Mouse (Mus musculus): Measurements from ENCODE around the gene Lingo3. TPM values are rescaled to one million over a fixed set of nuclear protein-coding genes. Genes with fewer than 3 reads are reported as not detected.

Gene Lingo3
- polyA plus RNA-seq, 1 experiment, result not detected

DNA sequence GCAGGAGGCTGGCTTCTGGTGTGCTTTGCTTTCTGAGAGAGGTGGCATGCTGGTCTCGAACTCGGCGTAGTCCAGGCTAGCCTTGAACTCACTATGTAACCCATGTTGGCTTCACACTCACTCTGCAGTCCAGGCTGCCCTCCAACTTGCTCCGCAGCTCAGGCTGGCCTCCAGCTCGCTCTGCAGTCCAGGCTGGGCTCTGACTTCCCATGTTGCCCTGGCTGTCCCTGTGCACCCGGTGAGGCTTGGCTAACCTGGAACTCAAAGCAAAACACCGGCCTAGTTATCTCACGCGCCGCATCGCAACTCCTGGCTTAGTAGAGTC is 11.9 kb upstream of the Lingo3 start:
- no peak for TF ChIP-seq GATA1 (IDR thresholded peaks at IDR 0.05; ENCODE audit: low read length)

DNA sequence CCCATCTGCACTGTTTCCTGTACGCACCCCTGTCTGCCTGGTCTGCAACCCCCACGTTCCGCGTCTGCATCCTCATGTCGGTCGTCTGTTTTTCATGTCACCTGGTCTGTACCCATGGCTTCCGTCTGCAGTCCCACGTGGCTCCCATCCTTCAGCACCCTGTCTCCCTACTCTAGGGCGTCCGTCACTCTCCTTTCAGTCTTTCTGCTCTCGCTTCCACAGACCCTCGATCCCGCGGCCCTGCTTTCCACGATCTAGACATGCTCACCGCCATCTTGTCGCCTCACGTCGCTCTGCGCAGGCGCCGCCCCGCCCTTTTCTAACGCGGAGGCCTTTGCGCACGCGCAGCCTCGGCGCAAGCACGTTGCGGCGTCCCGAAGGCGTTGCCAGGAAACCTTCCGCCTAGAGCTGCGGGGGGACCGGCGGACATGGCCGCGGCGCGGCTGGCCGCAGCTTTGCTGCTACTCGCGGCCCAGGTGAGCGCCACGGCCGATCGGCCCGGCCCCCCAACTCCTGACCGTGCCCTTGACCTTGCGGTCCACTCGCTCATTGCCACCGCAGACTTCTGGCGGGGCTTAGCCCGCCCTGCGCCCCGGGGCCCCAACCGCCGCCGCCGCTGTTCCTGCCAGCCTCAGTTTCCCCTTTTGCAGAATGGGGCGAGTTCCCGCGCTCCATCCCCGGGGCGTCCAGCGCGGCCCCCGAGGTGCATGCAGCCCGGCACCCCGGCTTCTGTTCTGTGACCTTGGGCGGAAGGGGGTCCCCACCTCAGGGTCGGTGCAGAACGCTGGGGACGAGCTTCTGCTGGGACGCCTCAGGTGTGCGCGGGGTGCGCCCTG is 11.3 kb upstream of the Lingo3 start, which contains the start of the genes Lsm7 and Sppl2b:
Gene Lsm7 (minus strand): TSS at position 297 of the 836 bp plus-strand sequence.
Gene Sppl2b (plus strand): TSS at position 363 of the 836 bp plus-strand sequence.
- no peak for TF ChIP-seq GATA1 (IDR thresholded peaks at IDR 0.05; ENCODE audit: low read length)

DNA sequence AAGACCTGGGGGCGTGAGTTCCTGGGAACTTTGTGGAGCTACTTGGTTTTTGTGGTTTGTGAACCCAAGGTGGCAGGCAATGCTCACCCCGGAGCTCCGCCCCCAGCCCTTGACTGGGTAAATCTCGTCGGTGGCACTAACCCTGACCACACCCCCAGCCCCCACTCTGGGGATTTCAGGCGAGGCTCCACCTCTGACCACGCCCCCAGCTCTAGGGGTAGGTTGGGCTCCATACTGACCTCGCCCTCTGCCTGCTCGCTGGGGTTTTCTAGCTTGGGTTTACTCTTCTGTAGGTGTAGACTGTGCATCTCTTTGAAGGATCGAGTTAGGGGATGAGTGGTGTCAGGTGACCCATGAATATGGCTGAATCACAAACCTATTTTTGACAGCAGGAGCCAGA is 4.7 kb upstream of the Lingo3 start:
- TF ChIP-seq GATA1 (IDR thresholded peaks at IDR 0.05; ENCODE audit: low read length), result no peak

DNA sequence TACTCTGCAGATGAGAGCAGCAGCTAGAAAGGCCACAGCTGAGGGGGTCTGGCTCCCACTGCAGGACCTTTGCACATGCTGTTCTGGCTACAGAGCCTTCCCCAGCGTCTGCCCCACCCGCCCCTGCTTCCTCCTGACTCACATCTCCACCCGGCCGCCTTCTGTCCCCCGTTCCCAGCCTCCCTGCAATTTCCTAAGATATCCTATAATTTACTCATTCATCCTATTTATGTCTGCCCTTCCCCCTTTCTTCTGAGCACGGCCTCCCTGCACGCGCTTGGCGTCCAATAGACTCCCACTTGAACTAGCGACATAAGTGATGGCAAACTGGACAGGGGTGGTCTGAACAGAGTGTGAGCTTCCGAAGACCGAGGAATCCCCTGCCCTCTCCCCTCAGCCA is 1.9 kb upstream of the Lingo3 start:
- TF ChIP-seq GATA1 (IDR thresholded peaks at IDR 0.05; ENCODE audit: low read length), result no peak

DNA sequence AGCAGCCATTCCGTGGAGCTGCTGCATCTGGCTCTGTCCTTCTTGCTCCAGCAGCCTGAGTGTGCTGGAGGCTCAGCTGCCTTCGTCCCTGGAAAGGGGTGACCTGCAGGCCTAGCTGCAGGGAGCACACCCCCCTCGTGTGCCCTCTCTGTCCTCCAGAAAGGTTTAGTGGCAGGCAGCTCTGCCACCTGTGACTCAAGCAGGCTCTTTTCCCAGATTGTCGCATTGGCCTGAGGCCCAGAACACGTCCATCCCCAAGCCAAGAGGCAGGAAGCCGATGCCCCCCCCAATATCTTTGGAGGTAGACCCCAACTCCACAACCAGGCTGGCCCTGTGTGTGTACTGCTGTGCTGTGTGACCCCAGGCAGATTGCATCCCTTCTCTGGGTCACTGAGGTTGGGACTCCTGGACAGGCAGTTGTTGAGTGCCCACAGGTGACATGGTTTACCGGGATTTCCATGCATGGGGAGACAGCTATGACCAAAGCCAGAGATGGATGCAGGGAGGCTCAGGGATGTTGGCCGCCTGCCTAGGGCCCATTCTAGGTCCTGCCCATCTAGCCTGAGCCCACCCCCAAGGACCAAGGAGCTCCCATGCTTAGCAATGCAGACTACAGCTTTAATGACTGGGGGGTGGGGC is 1.3 kb upstream of the Lingo3 start:
- TF ChIP-seq GATA1 (IDR thresholded peaks at IDR 0.05; ENCODE audit: low read length), result no peak

DNA sequence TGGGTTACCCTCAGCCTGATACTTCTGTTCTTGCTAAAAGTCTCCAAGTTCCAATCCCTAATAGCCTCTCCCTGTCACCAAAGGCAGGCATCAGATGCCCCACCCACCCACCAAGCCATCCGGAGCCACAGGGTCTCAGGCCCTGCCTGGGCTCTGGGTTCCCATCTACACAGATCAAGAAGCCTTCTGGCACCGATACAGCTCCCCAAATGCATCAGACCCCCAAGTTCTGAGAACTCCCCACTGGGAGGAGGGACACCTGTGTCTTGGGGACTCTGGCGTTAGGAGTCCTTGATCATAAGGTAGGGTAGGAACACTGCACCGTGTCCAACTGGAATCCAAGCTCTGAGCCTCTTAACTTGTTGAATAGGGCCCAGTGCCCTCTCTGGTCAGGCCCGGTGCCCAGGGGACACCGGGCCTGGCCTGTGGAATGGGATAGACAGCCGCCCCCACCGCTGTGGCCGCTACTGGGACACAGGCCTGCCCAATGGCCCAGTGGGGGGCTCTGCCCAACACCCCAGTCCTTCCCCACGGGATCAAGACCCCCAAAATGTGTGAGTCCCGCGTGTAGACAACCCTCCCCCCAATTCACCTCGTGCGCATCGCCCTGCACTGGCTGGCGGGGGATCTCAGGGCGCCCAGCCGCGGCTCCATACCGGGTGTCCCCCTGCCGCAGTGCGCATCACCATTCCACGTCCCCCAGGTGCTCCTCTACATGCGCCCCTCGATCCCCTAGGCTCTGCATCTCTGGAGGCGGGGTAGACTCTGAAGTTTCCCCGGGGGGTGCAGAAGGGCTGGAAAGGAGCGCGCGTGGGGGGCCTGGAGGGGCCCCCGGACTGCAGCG is 530 bp downstream of the Lingo3 start:
- no peak for TF ChIP-seq GATA1 (IDR thresholded peaks at IDR 0.05; ENCODE audit: low read length)

DNA sequence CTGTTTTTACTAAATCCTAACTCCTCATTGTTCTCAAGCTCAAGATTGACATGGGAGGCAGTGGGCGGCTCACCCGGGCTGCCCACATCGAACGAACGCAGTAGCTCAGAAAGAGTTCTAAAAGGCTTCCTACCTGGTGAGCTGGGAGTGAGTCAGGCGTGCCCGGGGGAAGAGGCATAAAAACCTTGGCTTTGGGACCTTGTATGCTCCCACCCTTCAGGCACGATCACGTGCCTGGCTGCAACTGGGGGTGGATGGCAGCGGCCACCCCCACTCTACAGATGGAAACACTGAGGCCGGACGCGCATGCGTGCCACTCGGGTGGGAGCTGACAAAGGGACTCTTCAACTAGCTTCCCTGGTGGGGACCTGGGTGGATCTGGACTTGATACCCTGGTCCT is 1.5 kb downstream of the Lingo3 start:
- no peak for TF ChIP-seq GATA1 (IDR thresholded peaks at IDR 0.05; ENCODE audit: low read length)

DNA sequence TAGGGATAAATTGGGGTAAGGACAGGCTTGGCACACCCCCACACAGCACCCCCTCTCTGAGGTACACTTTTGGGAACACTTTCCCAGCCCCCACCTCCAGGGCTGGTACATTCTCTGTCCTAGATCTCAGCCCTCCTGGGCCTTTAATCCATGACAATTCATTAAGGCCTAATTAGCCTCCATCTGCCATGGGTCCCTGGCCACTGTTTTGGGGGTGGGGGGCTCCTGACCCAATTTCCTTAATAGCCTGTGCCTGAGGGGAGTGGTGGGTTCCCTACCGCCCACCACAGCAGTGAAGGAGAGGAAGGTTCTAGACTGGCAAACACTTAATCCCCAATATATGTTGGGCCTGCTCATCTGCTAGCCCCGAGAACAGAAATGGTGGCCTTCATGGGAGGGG is 2.2 kb downstream of the Lingo3 start:
- no peak for TF ChIP-seq GATA1 (IDR thresholded peaks at IDR 0.05; ENCODE audit: low read length)

DNA sequence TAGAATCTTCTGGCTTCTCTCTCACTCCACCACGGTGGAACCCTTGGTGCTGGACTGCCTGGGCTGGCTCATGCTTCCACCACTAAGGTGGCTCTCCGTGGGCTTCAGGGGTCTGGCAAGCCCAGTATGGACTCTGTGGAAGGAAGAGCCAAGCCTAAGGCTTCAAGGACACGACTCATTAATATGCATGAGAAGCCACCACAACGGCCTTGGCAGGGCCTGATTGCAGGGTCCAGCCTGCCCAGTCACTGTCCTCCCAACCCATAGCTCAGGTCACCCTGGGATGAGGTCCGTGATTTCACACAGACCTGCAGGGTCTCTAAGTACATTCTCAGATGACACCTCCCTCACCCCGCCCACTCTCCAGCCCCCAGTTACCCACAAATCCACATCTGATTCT is 4.0 kb downstream of the Lingo3 start:
- no peak for TF ChIP-seq GATA1 (IDR thresholded peaks at IDR 0.05; ENCODE audit: low read length)

DNA sequence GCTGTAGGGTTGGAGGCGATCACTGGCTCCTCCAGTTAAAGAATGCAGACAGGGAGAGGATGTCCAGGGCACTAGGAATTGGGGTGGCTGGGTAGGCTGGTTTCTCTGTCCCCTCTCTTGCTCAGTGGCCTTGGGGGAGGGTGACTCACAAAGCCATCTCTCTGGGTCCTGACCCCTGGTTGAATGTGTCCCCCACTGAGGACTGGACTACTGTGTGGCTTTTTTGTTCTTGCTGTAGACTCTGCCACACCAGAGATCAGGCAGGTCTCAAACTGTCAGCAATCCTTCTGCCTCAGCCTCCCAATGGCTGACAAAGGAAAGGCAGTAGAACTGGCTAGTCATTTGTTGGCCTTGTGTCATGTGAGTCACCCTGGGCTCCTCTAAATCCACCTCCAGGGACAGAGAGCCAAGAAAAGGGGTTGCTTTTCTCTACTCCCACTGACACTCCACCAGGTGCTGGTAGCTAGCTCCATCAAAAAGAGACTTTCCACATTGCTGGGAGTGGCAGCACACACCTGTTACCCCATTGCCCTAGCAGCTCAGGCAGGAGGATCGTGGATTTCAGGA is 5.4 kb downstream of the Lingo3 start:
- no peak for TF ChIP-seq GATA1 (IDR thresholded peaks at IDR 0.05; ENCODE audit: low read length)

DNA sequence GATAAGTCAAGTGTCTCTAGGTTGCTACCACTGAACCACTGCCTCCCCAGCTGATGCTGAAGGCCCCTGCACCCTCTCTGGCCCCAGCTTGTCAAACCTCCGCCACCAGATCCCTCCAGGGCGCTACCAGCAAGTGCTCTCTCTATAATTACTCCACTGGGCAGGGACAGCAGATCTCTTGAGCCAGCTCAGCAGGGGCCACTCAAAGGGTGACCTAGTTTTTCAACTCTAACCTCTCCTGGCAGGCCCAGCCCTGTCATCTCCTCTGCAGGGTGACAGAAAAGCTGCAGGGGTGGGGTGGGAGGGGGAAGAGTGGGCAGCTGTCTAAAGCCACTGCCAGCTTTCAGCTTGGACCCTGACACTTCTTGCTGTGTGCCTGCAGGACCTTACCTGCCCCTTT is 6.0 kb downstream of the Lingo3 start:
- TF ChIP-seq GATA1 (IDR thresholded peaks at IDR 0.05; ENCODE audit: low read length), result no peak

DNA sequence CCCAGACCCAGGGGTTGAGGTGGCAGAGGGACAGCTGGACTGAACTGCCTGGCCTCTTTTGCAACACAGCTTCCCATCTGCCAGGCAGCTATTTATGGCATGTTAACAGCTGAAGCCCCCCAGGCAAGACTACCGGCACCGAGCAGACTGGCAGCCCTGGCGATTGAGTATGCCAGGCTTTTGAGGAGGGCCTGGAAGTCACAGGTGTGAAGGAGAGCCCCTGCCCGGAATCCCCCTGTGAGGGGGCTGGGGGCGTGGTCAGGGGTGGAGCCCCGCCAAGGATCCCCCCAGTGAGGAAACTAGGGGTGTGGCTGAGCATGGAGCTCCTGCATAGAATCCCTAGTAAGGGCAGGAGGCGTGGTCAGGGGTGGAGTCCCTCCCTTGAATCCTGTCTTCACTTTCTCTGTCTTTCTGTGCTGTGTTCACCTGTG is 6.9 kb downstream of the Lingo3 start:
- TF ChIP-seq GATA1 (IDR thresholded peaks at IDR 0.05; ENCODE audit: low read length), result no peak

DNA sequence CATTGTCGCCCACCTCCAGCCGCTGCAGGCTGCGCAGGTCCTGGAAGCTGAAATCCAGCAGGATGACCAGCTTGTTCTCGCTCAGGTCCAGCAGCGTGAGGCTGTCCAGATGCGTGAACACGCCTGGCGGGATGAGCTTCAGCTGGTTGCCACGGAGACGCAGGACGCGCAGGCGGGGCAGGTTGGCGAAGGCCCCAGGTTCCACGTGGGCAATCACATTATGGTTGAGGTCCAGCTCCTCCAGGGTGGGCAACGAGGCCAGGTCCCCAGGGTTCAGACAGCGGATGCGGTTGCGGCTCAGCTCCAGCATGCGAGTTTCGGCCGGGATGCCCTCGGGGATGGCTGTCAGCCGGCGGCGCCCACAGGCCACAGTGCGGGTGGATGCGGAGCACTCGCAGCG is 8.2 kb downstream of the Lingo3 start:
- TF ChIP-seq GATA1 (IDR thresholded peaks at IDR 0.05; ENCODE audit: low read length), result no peak

DNA sequence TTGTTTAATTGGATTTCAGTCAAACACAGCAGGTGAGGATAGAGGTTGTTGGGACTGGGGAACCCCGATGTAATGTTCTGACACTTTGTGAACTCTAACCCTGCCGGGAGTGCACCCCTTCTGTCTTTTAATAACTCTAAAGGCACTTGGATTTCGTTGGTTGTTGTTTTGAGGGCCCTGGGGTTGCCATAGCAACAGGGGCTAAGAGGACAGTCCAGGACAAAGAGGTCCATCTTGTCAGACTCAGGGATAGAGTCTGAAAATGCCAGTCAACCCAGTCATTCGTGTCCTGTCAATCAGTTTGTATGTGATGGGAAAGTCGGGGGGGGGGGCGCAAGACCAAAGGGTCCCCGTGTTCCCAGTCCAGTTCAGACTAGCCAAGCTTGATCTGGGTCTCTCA is 11.0 kb downstream of the Lingo3 start:
- TF ChIP-seq GATA1 (IDR thresholded peaks at IDR 0.05; ENCODE audit: low read length), result no peak

DNA sequence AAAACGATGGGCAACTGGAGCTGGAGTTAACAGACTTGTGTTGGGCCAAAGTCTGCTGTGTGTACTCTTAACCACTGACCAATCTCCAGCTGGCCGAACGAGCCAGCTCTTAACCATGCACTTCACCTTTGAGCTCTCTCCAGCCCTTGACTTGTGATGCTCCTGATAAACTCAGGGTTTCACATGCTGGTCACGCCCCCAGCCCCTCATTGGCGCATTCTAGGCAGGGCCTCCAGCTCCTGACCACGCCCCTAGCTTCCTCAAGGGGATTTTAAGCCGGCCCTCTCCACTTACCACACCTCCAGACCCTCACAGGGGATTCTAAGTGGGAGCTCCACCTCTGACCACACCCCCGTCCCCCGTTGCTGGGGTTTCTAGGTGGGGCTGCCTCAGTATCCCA is 12.7 kb downstream of the Lingo3 start:
- TF ChIP-seq GATA1 (IDR thresholded peaks at IDR 0.05; ENCODE audit: low read length), result no peak
